Mouse (Mus musculus) intestine, postnatal 0 days (tissue): ENCODE measurements around the gene Mrps14. TPM values are rescaled to one million over a fixed set of nuclear protein-coding genes. Genes with fewer than 3 reads are reported as not detected.
A peak's percentile ranks its signal among the peaks of the same experiment; 100 is the strongest.

ENCODE experiments used
- ATAC-seq: fragments of 200-750 bp; cut with Nextera tagmentation; 2 replicates; pipeline ENCODE4 v1.8.0; 2017; ENCODE audit warnings: mild to moderate bottlenecking, moderate TSS enrichment, moderate library complexity
- H3K27ac ChIP-seq: fragments of 300-500 bp; sonication (generic); 2 replicates; pipeline ENCODE4 v1.5.1; 2014; ENCODE audit warnings: mild to moderate bottlenecking, low read depth, low read length, moderate library complexity
- H3K27me3 ChIP-seq: fragments of 300-500 bp; sonication (generic); replicated peaks from 2 replicates; pipeline ENCODE4 v1.6.1; 2014; ENCODE audit warnings: low read length, mixed read lengths; ENCODE audit not compliant: control insufficient read depth, insufficient read depth
- H3K36me3 ChIP-seq: fragments of 300-500 bp; sonication (generic); 2 replicates; pipeline ENCODE4 v1.6.1; 2014; ENCODE audit warnings: mild to moderate bottlenecking, moderate library complexity; ENCODE audit not compliant: control insufficient read depth, insufficient read depth
- H3K4me1 ChIP-seq: fragments of 300-500 bp; sonication (generic); replicated peaks from 2 replicates; pipeline ENCODE4 v1.6.1; 2014; ENCODE audit warnings: antibody characterized with exemption, low read length, mixed read lengths; ENCODE audit not compliant: control insufficient read depth, insufficient read depth
- H3K4me2 ChIP-seq: fragments of 300-500 bp; sonication (generic); replicated peaks from 2 replicates; pipeline ENCODE4 v1.6.1; 2014; ENCODE audit warnings: low read depth, mild to moderate bottlenecking, moderate library complexity
- H3K4me3 ChIP-seq: fragments of 300-500 bp; sonication (generic); 2 replicates; pipeline ENCODE4 v1.5.1; 2014; ENCODE audit warnings: low read depth, low read length
- H3K9ac ChIP-seq: fragments of 300-500 bp; sonication (generic); 2 replicates; pipeline ENCODE4 v1.6.1; 2014; ENCODE audit warnings: mild to moderate bottlenecking, low read depth, low read length
- H3K9me3 ChIP-seq: fragments of 300-500 bp; sonication (generic); 2 replicates; pipeline ENCODE4 v1.6.1; 2016; ENCODE audit warnings: mixed run types; ENCODE audit not compliant: control insufficient read depth
- CTCF ChIP-seq: sonication (generic); IDR thresholded peaks from 2 replicates; pipeline ENCODE4 v1.5.1; 2016; ENCODE audit warnings: low read depth, mild to moderate bottlenecking, control low read depth, antibody characterized with exemption, moderate library complexity
- WGBS: fragments of 180-500 bp; shearing (Covaris S2); extraction: QIAGEN DNeasy Blood & Tissue Kit; methylation state at CpG from one replicate; pipeline ENCODE4 v1.1.7; 2014; 5-methylcytosine and 5-hydroxymethylcytosine counted together
- polyA plus RNA-seq: library from polyadenylated mRNA; unstranded; fragments of >200 nt; fragmentation: Nextera tagmentation; extraction: Ambion mirVana; gene quantifications from 2 replicates; pipeline ENCODE4 v1.2.1, GENCODE M21; 2015

The Mrps14 gene
- polyA plus RNA-seq, 1 experiment from 2014 or later: 233 TPM

DNA sequence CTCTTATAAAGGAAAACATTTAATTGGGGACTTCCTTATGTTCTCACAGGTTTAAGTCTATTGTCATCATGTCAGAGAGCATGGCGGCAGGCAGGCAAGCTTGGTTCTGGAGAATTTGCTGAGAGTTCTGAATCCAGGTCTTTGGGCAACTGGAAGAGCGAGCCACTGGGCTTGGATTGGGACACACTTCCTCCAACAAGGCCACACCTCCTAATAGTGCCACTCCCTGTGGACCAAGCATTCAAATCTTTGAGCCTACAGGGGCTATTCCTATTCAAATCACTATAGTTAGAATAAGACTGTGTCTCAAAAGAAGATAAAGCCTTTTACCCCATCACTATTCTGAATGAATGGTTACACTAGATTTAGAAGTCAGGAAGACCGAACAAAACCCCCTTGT lies 22.9 kb downstream of the Mrps14 start:
- ATAC-seq: no peak
- TF ChIP-seq CTCF: no peak
- Histone ChIP-seq H3K4me3 (no peak overlapping the region), H3K36me3 (no peaks in the 10 kb centered on the region), H3K27ac (no peak overlapping the region), H3K9ac (no peak overlapping the region), H3K4me2 (no peak overlapping the region), H3K27me3 (no peaks in the 10 kb centered on the region), H3K4me1 (no peaks in the 10 kb centered on the region), H3K9me3 (no peaks in the 10 kb centered on the region)
- 91% methylated on average over 3 of the region's 3 CpGs for WGBS

DNA sequence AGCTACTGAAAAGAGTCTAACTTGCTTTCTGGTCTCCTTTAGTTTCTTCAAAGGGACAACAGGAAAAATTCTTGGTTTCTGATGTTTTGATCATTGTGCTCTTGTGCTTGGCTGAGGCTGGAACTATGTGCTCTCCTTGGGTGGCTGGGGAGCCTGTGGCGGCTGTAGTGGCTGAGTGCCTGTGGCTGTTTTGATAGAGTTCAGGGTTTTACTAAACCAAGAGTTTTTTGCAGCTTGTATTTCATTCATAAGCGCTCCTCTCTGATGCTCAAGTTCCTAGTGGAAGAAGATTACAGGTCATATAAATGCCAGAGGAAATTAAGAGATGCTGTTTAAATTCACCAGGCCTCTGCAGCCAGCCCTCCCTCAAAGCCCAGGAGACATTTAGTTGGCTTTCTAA lies 29.1 kb downstream of the Mrps14 start:
- TF ChIP-seq CTCF: no peak
- ATAC-seq: no peak
- 78% methylated on average over 2 of the region's 2 CpGs for WGBS
- Histone ChIP-seq H3K4me2 (no peak overlapping the region), H3K9ac (no peak overlapping the region), H3K36me3 (no peaks in the 10 kb centered on the region; the same call in 1 of the 2 replicates), H3K27me3 (no peaks in the 10 kb centered on the region), H3K27ac (no peak overlapping the region), H3K4me3 (no peak overlapping the region), H3K9me3 (no peaks in the 10 kb centered on the region), H3K4me1 (no peaks in the 10 kb centered on the region)

DNA sequence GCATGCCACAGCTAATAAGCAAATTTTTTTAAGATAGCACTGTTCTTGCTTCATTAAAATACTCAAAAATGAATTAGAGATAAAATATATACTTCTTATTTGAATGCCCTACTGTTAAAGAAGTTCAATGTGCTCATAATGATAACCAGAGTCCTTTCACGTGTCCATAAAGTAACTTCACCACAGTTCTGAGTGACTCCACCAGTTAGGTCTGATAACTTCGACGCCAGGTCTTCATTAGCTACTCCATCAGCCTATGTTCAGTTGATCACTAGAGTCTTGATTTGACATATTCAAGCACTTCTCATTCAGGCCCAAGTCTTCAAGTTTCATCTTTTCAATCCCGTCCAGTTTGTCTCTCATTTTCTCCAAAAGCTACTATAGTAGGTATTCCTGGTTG lies 32.2 kb downstream of the Mrps14 start:
- H3K9ac ChIP-seq: no peak overlapping the region
- no peaks in the 10 kb centered on the region for H3K27me3 ChIP-seq
- no peak for TF ChIP-seq CTCF
- H3K4me3 ChIP-seq: no peak overlapping the region
- H3K4me2 ChIP-seq: no peak overlapping the region
- no peak overlapping the region for H3K27ac ChIP-seq
- no peak for ATAC-seq
- H3K36me3 ChIP-seq: no peaks in the 10 kb centered on the region; the same call in 1 of the 2 replicates
- WGBS: 91% methylated on average over 4 of the region's 4 CpGs
- H3K9me3 ChIP-seq: no peaks in the 10 kb centered on the region
- no peaks in the 10 kb centered on the region for H3K4me1 ChIP-seq

DNA sequence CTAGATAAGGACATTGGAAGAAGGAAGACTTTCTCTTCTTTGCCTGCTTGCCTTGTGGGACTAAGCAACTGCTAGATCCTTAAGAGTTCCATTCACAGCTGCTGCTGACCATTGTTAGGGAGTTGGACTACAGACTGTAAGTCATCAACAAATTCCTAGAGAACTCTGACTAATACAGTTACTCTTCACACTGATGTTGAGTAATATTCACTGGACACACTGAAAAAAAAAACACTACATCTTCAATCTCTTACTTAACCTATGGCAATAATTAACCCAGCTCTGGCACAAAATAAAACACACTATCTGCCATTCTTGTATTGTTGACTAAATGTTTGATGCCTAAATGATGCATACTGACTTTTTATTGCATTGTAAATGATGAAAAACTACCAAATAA lies 32.8 kb downstream of the Mrps14 start:
- no peaks in the 10 kb centered on the region for H3K27me3 ChIP-seq
- H3K27ac ChIP-seq: no peak overlapping the region
- H3K36me3 ChIP-seq: no peaks in the 10 kb centered on the region; the same call in 1 of the 2 replicates
- H3K4me1 ChIP-seq: no peaks in the 10 kb centered on the region
- no peak overlapping the region for H3K9ac ChIP-seq
- H3K4me3 ChIP-seq: no peak overlapping the region
- no peak for TF ChIP-seq CTCF
- ATAC-seq: no peak
- H3K4me2 ChIP-seq: no peak overlapping the region
- no peaks in the 10 kb centered on the region for H3K9me3 ChIP-seq

DNA sequence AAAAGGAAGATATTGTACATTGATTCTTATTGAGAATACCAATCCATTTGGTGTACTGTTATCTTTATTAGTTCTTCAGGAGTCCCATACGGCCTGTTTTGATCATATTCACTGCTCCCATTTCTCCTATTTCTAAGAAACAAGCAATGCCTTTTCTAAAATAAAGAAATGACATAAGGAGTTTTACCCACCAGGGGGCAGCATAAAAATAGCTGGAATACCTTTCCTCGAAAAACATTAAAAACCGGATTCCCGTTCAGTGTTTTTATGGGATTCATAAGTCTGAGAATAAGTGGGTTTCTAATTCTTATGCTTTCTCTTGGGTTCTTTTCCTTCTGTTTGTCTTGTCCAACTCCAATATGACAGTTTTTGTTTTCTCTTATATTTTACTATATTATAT lies 36.0 kb downstream of the Mrps14 start:
- peak; percentile 66 for TF ChIP-seq CTCF
- H3K27me3 ChIP-seq: no peaks in the 10 kb centered on the region
- no peak overlapping the region for H3K4me2 ChIP-seq
- H3K9me3 ChIP-seq: no peaks in the 10 kb centered on the region
- ATAC-seq: no peak
- H3K9ac ChIP-seq: no peak overlapping the region
- H3K27ac ChIP-seq: no peak overlapping the region
- H3K4me1 ChIP-seq: 0 out of 2 replicates have a peak, but pooled peaks cover 3% of the 10 kb centered on the region
- H3K36me3 ChIP-seq: no peaks in the 10 kb centered on the region; the same call in 1 of the 2 replicates
- 33% methylated on average over 4 of the region's 4 CpGs for WGBS
- H3K4me3 ChIP-seq: no peak overlapping the region

DNA sequence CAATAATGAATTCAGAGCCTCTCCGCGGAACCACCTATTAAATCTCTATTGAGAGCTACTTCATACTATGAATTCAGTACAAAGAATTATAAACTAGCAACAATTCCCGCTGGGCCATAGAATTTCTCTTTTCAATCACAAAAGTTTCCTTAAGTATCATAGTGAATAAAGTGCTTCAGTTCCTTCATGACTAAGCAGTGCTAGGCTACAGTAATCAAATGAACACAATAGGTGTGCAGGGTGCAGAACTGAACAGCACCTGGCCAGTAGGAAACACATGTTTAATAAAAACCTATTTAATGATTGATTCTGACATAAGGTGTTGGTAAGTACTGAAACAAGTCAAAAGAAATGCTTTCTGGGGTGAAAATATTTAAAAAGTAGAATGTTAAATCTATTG lies 37.1 kb downstream of the Mrps14 start:
- no peak for ATAC-seq
- H3K4me2 ChIP-seq: no peak overlapping the region
- no peaks in the 10 kb centered on the region for H3K27me3 ChIP-seq
- TF ChIP-seq CTCF: no peak
- 97% methylated on average over 3 of the region's 3 CpGs for WGBS
- H3K27ac ChIP-seq: no peak overlapping the region
- no peak overlapping the region for H3K4me3 ChIP-seq
- no peaks in the 10 kb centered on the region for H3K9me3 ChIP-seq
- 0 out of 2 replicates have a peak, but pooled peaks cover 3% of the 10 kb centered on the region for H3K4me1 ChIP-seq
- no peaks in the 10 kb centered on the region for H3K36me3 ChIP-seq
- no peak overlapping the region for H3K9ac ChIP-seq

DNA sequence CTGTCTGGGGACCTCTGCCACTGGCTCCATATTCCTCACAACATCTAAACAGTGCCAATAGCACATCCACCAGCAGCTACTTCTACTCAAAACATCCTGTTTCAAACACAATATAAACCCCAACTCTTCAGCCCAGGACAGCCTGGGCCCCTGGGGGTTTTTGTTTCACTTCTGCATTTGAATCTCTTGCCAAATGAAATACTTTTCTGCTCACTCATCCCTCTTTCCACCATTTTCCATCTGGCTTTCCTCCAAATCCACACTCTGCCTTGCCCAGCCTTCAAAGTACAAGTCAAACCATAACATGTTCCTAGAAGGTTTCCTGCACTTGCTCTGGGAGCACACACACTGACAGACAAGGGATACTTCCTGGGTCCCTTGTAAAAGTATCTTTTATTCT lies 38.9 kb downstream of the Mrps14 start:
- 0 out of 2 replicates have a peak, but pooled peaks cover 3% of the 10 kb centered on the region for H3K4me1 ChIP-seq
- H3K9me3 ChIP-seq: no peaks in the 10 kb centered on the region
- no peak overlapping the region for H3K4me3 ChIP-seq
- no peaks in the 10 kb centered on the region for H3K27me3 ChIP-seq
- no peak overlapping the region for H3K9ac ChIP-seq
- 0 out of 2 replicates have a peak, but pooled peaks cover 4% of the 10 kb centered on the region for H3K36me3 ChIP-seq
- no peak overlapping the region for H3K27ac ChIP-seq
- H3K4me2 ChIP-seq: no peak overlapping the region
- ATAC-seq: no peak
- no peak for TF ChIP-seq CTCF
